8 mouse cellular contexts compared by ENCODE assay signal in the genomic region with DNA sequence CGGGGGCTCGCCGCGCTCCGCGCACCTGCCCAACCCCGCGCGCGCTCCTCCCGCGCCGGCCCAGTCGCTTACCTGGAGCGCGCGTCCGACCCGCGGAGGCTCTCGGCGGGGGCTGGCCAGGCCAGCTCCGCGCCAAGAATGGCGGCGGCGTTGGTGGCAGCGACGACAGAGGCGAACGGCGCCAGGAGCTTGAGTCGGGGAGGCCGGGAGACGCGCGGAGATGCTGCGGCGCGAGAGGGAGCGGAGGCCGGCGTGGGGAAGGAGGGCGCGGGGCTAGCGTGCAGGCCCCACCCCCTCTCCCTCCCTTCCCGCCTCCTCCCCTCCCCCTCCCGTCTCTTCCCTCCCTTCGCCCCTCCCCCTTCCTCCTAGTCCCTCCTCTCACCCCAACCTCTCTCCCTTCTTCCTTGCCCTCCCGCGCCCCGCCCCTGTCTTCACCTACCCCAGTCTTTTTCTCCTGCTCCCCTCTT. TPM values are rescaled to one million over a fixed set of nuclear protein-coding genes. Genes with fewer than 3 reads are reported as not detected.
A peak's percentile ranks its signal among the peaks of the same experiment; 100 is the strongest.
DNase-seq lines count a peak whose midpoint lies in the region; ATAC-seq and TF ChIP-seq lines count a peak whose summit lies in the region.

A gene (minus strand): TSS at position 323 of the 467 bp plus-strand sequence.

- H3K27ac ChIP-seq in embryonic facial prominence, embryonic 12.5 days = peak within 1 kb of the TSS; percentile 23; the same call in 1 of the 2 replicates
- H3K27ac ChIP-seq in heart, embryonic 13.5 days (replicated peaks) = peak within 1 kb of the TSS; percentile 12; the same call in 1 of the 2 replicates
- H3K27ac ChIP-seq in kidney, embryonic 16.5 days (ENCODE audit: low read length) = peak within 1 kb of the TSS; percentile 35; the same call in 1 of the 2 replicates
- H3K27ac ChIP-seq in liver, embryonic 12.5 days = peak within 1 kb of the TSS; percentile 60

- TF ChIP-seq POLR2A in myocyte (IDR thresholded peaks at IDR 0.05; ENCODE audit: insufficient read length, low read depth) = no peak

- H3K27me3 ChIP-seq in embryonic facial prominence, embryonic 12.5 days = peaks cover 16% of the 10 kb centered on the region
- H3K27me3 ChIP-seq in heart, embryonic 13.5 days (replicated peaks) = peaks cover 5% of the 10 kb centered on the region
- peaks cover 17% of the 10 kb centered on the region for H3K27me3 ChIP-seq in kidney, embryonic 16.5 days (ENCODE audit: insufficient read depth, low read length)
- no peaks in the 10 kb centered on the region; the same call in 1 of the 2 replicates for H3K27me3 ChIP-seq in liver, embryonic 12.5 days (replicated peaks)
- H3K27me3 ChIP-seq in myocyte (ENCODE audit: control insufficient read depth, insufficient read depth, insufficient read length) = peaks cover 10% of the 10 kb centered on the region
- no peaks in the 10 kb centered on the region for H3K27me3 ChIP-seq in splenic B cell, adult 2 months (ENCODE audit: control insufficient read depth, insufficient read depth, low read length, poor library complexity, severe bottlenecking)

- H3K4me3 ChIP-seq in embryonic facial prominence, embryonic 12.5 days = peak within 1 kb of the TSS; percentile 81
- peak within 1 kb of the TSS; percentile 72 for H3K4me3 ChIP-seq in heart, embryonic 13.5 days
- peak within 1 kb of the TSS; percentile 82 for H3K4me3 ChIP-seq in kidney, embryonic 16.5 days (ENCODE audit: low read length)
- peak within 1 kb of the TSS; percentile 83 for H3K4me3 ChIP-seq in liver, embryonic 12.5 days
- H3K4me3 ChIP-seq in myocyte = peak within 1 kb of the TSS; percentile 2

- H3K4me1 ChIP-seq in embryonic facial prominence, embryonic 12.5 days = peaks cover 19% of the 10 kb centered on the region
- peaks cover 34% of the 10 kb centered on the region for H3K4me1 ChIP-seq in heart, embryonic 13.5 days
- peaks cover 19% of the 10 kb centered on the region for H3K4me1 ChIP-seq in kidney, embryonic 16.5 days (ENCODE audit: insufficient read depth, low read length)
- H3K4me1 ChIP-seq in liver, embryonic 12.5 days = peaks cover 51% of the 10 kb centered on the region

- WGBS in embryonic facial prominence, embryonic 12.5 days = 0% methylated on average over 42 of the region's 52 CpGs
- 2% methylated on average over 50 of the region's 52 CpGs for WGBS in heart, embryonic 13.5 days
- WGBS in kidney, embryonic 16.5 days = 1% methylated on average over 21 of the region's 52 CpGs
- WGBS in liver, embryonic 12.5 days (ENCODE audit: insufficient replicate concordance) = under 1% methylated on average over 45 of the region's 52 CpGs

- DNase-seq in CD4-positive helper T cell, adult 2 months (ENCODE audit: low read depth, low spot score) = peak; percentile 87
- peak; percentile 56 to 85 for DNase-seq in adrenal gland, postnatal 36 days
- peak; percentile 79 for DNase-seq in splenic B cell, adult 2 months (ENCODE audit: low read depth, low spot score)

- ATAC-seq in embryonic facial prominence, embryonic 12.5 days (ENCODE audit: insufficient number of reproducible peaks, insufficient read depth, low FRiP score, low TSS enrichment) = 0 out of 2 replicates have a peak, but pooled peaks have one; percentile 37
- peak; percentile 20; the same call in 1 of the 2 replicates for ATAC-seq in heart, embryonic 13.5 days (ENCODE audit: extremely low read depth, insufficient number of reproducible peaks, low FRiP score, low TSS enrichment)
- peak; percentile 66 for ATAC-seq in kidney, embryonic 16.5 days (ENCODE audit: low FRiP score, low TSS enrichment)
- ATAC-seq in liver, embryonic 12.5 days = peak; percentile 75

- H3K36me3 ChIP-seq in embryonic facial prominence, embryonic 12.5 days = no peaks in the 10 kb centered on the region
- no peaks in the 10 kb centered on the region for H3K36me3 ChIP-seq in heart, embryonic 13.5 days
- no peaks in the 10 kb centered on the region for H3K36me3 ChIP-seq in kidney, embryonic 16.5 days (ENCODE audit: insufficient read depth, low read length)
- no peaks in the 10 kb centered on the region for H3K36me3 ChIP-seq in liver, embryonic 12.5 days
- no peaks in the 10 kb centered on the region for H3K36me3 ChIP-seq in myocyte (ENCODE audit: control insufficient read depth, insufficient read depth)
- H3K36me3 ChIP-seq in splenic B cell, adult 2 months (ENCODE audit: control insufficient read depth, insufficient read depth, low read length, poor library complexity, severe bottlenecking) = no peaks in the 10 kb centered on the region

- no peak within 1 kb of the TSS for H3ac ChIP-seq in myocyte (ENCODE audit: control insufficient read depth, insufficient read length)

- H3K9me3 ChIP-seq in embryonic facial prominence, embryonic 12.5 days = no peaks in the 10 kb centered on the region
- H3K9me3 ChIP-seq in heart, embryonic 13.5 days = no peaks in the 10 kb centered on the region
- no peaks in the 10 kb centered on the region for H3K9me3 ChIP-seq in kidney, embryonic 16.5 days (ENCODE audit: low read length)
- H3K9me3 ChIP-seq in liver, embryonic 12.5 days (replicated peaks) = no peaks in the 10 kb centered on the region

- peak within 1 kb of the TSS; percentile 94 for H3K4me2 ChIP-seq in embryonic facial prominence, embryonic 12.5 days (replicated peaks)
- H3K4me2 ChIP-seq in heart, embryonic 13.5 days = peak within 1 kb of the TSS; percentile 79
- peak within 1 kb of the TSS; percentile 90 for H3K4me2 ChIP-seq in kidney, embryonic 16.5 days (replicated peaks; ENCODE audit: low read depth, low read length)
- H3K4me2 ChIP-seq in liver, embryonic 12.5 days = peak within 1 kb of the TSS; percentile 97
- peak within 1 kb of the TSS; percentile 51 for H3K4me2 ChIP-seq in myocyte (ENCODE audit: low read depth)

- H3K79me2 ChIP-seq in myocyte (ENCODE audit: control insufficient read depth, insufficient read depth) = no peaks in the 10 kb centered on the region

- peak within 1 kb of the TSS; percentile 69 for H3K9ac ChIP-seq in embryonic facial prominence, embryonic 12.5 days
- peak within 1 kb of the TSS; percentile 86 for H3K9ac ChIP-seq in heart, embryonic 13.5 days
- peak within 1 kb of the TSS; percentile 80 for H3K9ac ChIP-seq in kidney, embryonic 16.5 days (replicated peaks; ENCODE audit: low read length)
- H3K9ac ChIP-seq in liver, embryonic 12.5 days = peak within 1 kb of the TSS; percentile 86

TF ChIP-seq in myocyte, 11 proteins besides CTCF, POLR2A, EP300 and RAD21:
- TF ChIP-seq TCF12 (IDR thresholded peaks at IDR 0.05; ENCODE audit: insufficient read depth, poor library complexity, severe bottlenecking) (no peak), USF1 (IDR thresholded peaks at IDR 0.05; ENCODE audit: low read depth) (no peak), MYOG (IDR thresholded peaks at IDR 0.05; ENCODE audit: control insufficient read depth in 1 of 3, insufficient read depth in 1 of 3, insufficient read length in 2 of 3, low read depth in 2 of 3) (no peak), SRF (IDR thresholded peaks at IDR 0.05; ENCODE audit: control insufficient read depth, insufficient read length, low read depth) (no peak), CEBPB (IDR thresholded peaks at IDR 0.05; ENCODE audit: insufficient read depth, poor library complexity, severe bottlenecking) (no peak), REST (IDR thresholded peaks at IDR 0.05; ENCODE audit: insufficient read depth, insufficient read length) (no peak), TCF3 (IDR thresholded peaks at IDR 0.05; ENCODE audit: insufficient read length, low read depth) (no peak), MAX (IDR thresholded peaks at IDR 0.05; ENCODE audit: low read depth) (no peak), MYOD1 (IDR thresholded peaks at IDR 0.05; ENCODE audit: control insufficient read depth in 1 of 3, insufficient read length in 2 of 3, low read depth in 2 of 3) (no peak), E2F4 (IDR thresholded peaks at IDR 0.05; ENCODE audit: insufficient read depth) (no peak), POLR2AphosphoS2 (IDR thresholded peaks at IDR 0.05; ENCODE audit: insufficient read length, low read depth) (no peak)

RNA-seq across cellular contexts. Expression of the gene that starts here (rescaled TPM):
- total RNA-seq in adrenal gland, postnatal 36 days (2021) = 10 to 100 TPM; 12.4 to 15.7 TPM
- 6.8 and 7.1 TPM in 2 replicates for polyA plus RNA-seq in embryonic facial prominence, embryonic 12.5 days (2016; fragmentation: Nextera tagmentation; extraction: Ambion mirVana)
- polyA plus RNA-seq in heart, embryonic 13.5 days (2015; fragmentation: Nextera tagmentation; extraction: Ambion mirVana) = 13.0 and 13.9 TPM in 2 replicates
- 28.8 and 29.0 TPM in 2 replicates for polyA plus RNA-seq in kidney, embryonic 16.5 days (2015; fragmentation: Nextera tagmentation; extraction: Ambion mirVana)
- 10.8 TPM in 2 replicates for polyA plus RNA-seq in liver, embryonic 12.5 days (2016; fragmentation: Nextera tagmentation; extraction: Ambion mirVana)
- polyA plus RNA-seq in myocyte (2012; fragmentation: generic; extraction: Trizol) = 15.3 TPM

Comparison
In these comparisons a context has a peak if more than half of its experiments do, and no peak if none do; other contexts are left out.
1. Peak in every context shown above with its lines: DNase-seq, ATAC-seq, H3K4me3 ChIP-seq and H3K27ac ChIP-seq.
2. ATAC-seq: peak in every context shown above with its lines; median percentile 75 in liver, embryonic 12.5 days; 66 in kidney, embryonic 16.5 days; 37 in embryonic facial prominence, embryonic 12.5 days; 20 in heart, embryonic 13.5 days.
3. H3K4me3 ChIP-seq: peak in every context shown above with its lines; median percentile 83 in liver, embryonic 12.5 days; 82 in kidney, embryonic 16.5 days; 81 in embryonic facial prominence, embryonic 12.5 days; 72 in heart, embryonic 13.5 days; 2 in myocyte.